Mouse (Mus musculus) heart, postnatal 0 days (tissue): Measurements from ENCODE around the gene Abca6. TPM values are rescaled to one million over a fixed set of nuclear protein-coding genes. Genes with fewer than 3 reads are reported as not detected.
A peak's percentile ranks its signal among the peaks of the same experiment; 100 is the strongest.

ENCODE experiments used
- ATAC-seq: fragments of 200-750 bp; cut with Nextera tagmentation; 2 replicates; pipeline ENCODE4 v1.8.0; 2017; ENCODE audit warnings: low read depth, moderate number of reproducible peaks, moderate library complexity; ENCODE audit not compliant: insufficient read depth
- DNase-seq: peaks from one replicate; pipeline ENCODE4 v3.0.0-alpha.2; 2016; ENCODE audit warnings: low spot score
- H3K27ac ChIP-seq: fragments of 300-500 bp; sonication (generic); 2 replicates; pipeline ENCODE4 v1.5.1; 2014; ENCODE audit warnings: low read depth, mild to moderate bottlenecking
- H3K27me3 ChIP-seq: fragments of 300-500 bp; sonication (generic); 2 replicates; pipeline ENCODE4 v1.6.1; 2014; ENCODE audit warnings: low read length, mixed read lengths; ENCODE audit not compliant: control insufficient read depth, insufficient read depth
- H3K36me3 ChIP-seq: fragments of 300-500 bp; sonication (generic); replicated peaks from 2 replicates; pipeline ENCODE4 v1.6.1; 2014; ENCODE audit warnings: low read length, mixed read lengths; ENCODE audit not compliant: control insufficient read depth, insufficient read depth
- H3K4me1 ChIP-seq: fragments of 300-500 bp; sonication (generic); 2 replicates; pipeline ENCODE4 v1.6.1; 2014; ENCODE audit warnings: antibody characterized with exemption; ENCODE audit not compliant: control insufficient read depth, insufficient read depth
- H3K4me2 ChIP-seq: fragments of 300-500 bp; sonication (generic); 2 replicates; pipeline ENCODE4 v1.6.1; 2014; ENCODE audit warnings: low read depth, mild to moderate bottlenecking, low read length, moderate library complexity
- H3K4me3 ChIP-seq: fragments of 300-500 bp; sonication (generic); 2 replicates; pipeline ENCODE4 v1.5.1; 2014; ENCODE audit warnings: low read depth, low read length
- H3K9ac ChIP-seq: fragments of 300-500 bp; sonication (generic); replicated peaks from 2 replicates; pipeline ENCODE4 v1.6.1; 2014; ENCODE audit warnings: low read depth, low read length, mixed read lengths
- H3K9me3 ChIP-seq: fragments of 300-500 bp; sonication (generic); replicated peaks from 2 replicates; pipeline ENCODE4 v1.6.1; 2016; ENCODE audit warnings: low read length; ENCODE audit not compliant: control insufficient read depth
- CTCF ChIP-seq: IDR thresholded peaks from 2 replicates; pipeline ENCODE4 v1.5.1; 2016; ENCODE audit warnings: antibody characterized with exemption, control low read depth, low read depth
- EP300 ChIP-seq: IDR thresholded peaks from 2 replicates; pipeline ENCODE4 v1.6.1; 2016; ENCODE audit warnings: antibody characterized with exemption, low read depth
- WGBS: fragments of 180-500 bp; shearing (Covaris S2); extraction: QIAGEN DNeasy Blood & Tissue Kit; methylation state at CpG from one replicate; pipeline ENCODE4 v1.1.7; 2014; 5-methylcytosine and 5-hydroxymethylcytosine counted together
- polyA plus RNA-seq: library from polyadenylated mRNA; unstranded; fragments of >200 nt; fragmentation: Nextera tagmentation; extraction: Ambion mirVana; gene quantifications from 2 replicates; pipeline ENCODE4 v1.2.1, GENCODE M21; 2015
- total RNA-seq: library from RNA; depleted of rRNA; stranded (reverse); fragments of >200 nt; gene quantifications from 2 replicates; pipeline ENCODE4 v1.2.3, GENCODE M21; 2014; ENCODE audit warnings: low replicate concordance; rRNA removed

The Abca6 gene
- total and polyA plus RNA-seq, 2 experiments from 2014 or later, result 2.3 to 3.8 TPM

DNA sequence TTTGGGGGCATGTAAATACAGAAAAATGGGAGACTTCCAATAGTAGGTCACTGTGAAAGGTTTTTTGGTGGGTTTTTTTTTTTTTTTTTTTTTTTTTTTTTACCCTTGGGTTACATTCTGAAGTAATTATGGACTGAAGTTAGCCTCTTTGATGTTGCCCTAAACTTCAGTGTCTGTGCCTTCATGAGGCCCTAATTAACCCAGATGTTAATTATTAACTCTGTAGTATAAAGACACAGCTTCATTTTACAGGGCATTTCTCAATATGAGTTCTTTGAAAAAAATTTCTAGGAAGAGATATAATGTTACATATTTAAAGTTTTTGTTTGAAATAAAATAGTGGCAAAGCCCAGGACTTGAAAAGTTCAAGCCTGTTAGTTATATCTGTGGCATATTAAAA, 86.2 kb downstream of the Abca6 start:
- TF ChIP-seq CTCF (no peak), EP300 (no peak)
- DNase-seq, result no peak
- ATAC-seq, result no peak
- Histone ChIP-seq H3K9me3 (no peaks in the 10 kb centered on the region), H3K4me1 (no peaks in the 10 kb centered on the region), H3K4me3 (no peak overlapping the region), H3K9ac (no peak overlapping the region), H3K27ac (no peak overlapping the region), H3K4me2 (no peak overlapping the region), H3K27me3 (no peaks in the 10 kb centered on the region), H3K36me3 (no peaks in the 10 kb centered on the region)

DNA sequence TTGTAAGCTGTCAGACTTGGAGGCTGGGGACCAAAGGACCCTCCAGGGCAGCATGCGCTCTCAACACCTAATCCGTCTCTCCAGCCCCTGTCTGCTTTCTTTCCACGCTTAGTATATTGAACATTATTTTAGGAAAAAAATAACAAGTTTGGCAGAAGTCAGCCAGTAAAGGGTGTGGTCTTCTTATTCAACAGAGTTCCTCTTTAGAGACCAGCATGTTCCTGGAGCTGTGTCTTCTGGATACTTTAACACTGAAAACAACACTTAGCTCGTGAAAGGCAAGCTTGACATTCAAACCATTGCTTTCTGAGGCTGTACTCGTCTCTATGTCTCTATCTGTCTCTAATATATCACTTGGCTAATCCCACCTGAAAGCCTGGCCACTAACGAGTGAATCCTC, 94.5 kb downstream of the Abca6 start:
- Histone ChIP-seq H3K9ac (no peak overlapping the region), H3K4me3 (no peak overlapping the region), H3K27me3 (no peaks in the 10 kb centered on the region), H3K36me3 (no peaks in the 10 kb centered on the region), H3K27ac (no peak overlapping the region), H3K4me2 (no peak overlapping the region), H3K9me3 (no peaks in the 10 kb centered on the region), H3K4me1 (no peaks in the 10 kb centered on the region)
- WGBS, result 61% methylated on average over 6 of the region's 6 CpGs
- no peak for ATAC-seq
- DNase-seq, result no peak
- TF ChIP-seq CTCF (no peak), EP300 (no peak)

- Histone ChIP-seq H3K9ac (no peak overlapping the region), H3K4me2 (no peak overlapping the region), H3K36me3 (no peaks in the 10 kb centered on the region), H3K9me3 (no peaks in the 10 kb centered on the region), H3K27ac (no peak overlapping the region), H3K4me1 (no peaks in the 10 kb centered on the region), H3K27me3 (no peaks in the 10 kb centered on the region), H3K4me3 (no peak overlapping the region)
- TF ChIP-seq CTCF (no peak), EP300 (no peak)
- ATAC-seq, result no peak
- 89% methylated on average over 11 of the region's 11 CpGs for WGBS
- DNase-seq, result no peak
Observed at GRCm38 (mm10) chr11:110155985-110156384, 95.6 kb downstream of the Abca6 start.

DNA sequence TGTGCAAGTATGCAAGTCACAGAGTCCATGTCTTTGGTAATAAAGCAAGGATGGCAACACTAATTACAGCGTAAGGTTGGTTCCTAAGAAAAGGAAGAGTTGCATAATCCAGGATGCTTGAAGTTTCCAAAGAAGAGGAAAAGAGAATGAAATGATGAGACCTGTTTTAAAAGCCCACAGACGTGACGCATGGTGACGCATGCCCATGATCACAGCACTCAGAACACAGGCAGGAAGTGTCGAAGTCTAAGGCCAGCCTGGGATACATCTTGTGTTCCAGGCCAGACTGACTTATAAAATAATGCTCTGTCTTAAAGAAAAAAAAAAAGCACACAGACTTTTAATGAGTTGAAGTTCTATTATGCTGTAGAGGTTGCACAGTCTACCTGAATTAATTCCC, 103.9 kb downstream of the Abca6 start:
- Histone ChIP-seq H3K9me3 (no peaks in the 10 kb centered on the region), H3K4me3 (no peak overlapping the region), H3K36me3 (no peaks in the 10 kb centered on the region), H3K4me1 (no peaks in the 10 kb centered on the region), H3K4me2 (no peak overlapping the region), H3K9ac (no peak overlapping the region), H3K27ac (no peak overlapping the region), H3K27me3 (no peaks in the 10 kb centered on the region)
- TF ChIP-seq EP300 (no peak), CTCF (no peak)
- no peak for DNase-seq
- no peak for ATAC-seq
- WGBS, result 88% methylated on average over 5 of the region's 5 CpGs

GRCm38 (mm10) chr11:110145421-110145820, 106.2 kb downstream of the Abca6 start:
- 74% methylated on average over 11 of the region's 11 CpGs for WGBS
- Histone ChIP-seq H3K9me3 (no peaks in the 10 kb centered on the region), H3K27me3 (no peaks in the 10 kb centered on the region), H3K4me3 (no peak overlapping the region), H3K4me2 (no peak overlapping the region), H3K36me3 (no peaks in the 10 kb centered on the region), H3K27ac (no peak overlapping the region), H3K4me1 (no peaks in the 10 kb centered on the region), H3K9ac (no peak overlapping the region)
- ATAC-seq (no peak), DNase-seq (no peak)
- TF ChIP-seq CTCF (no peak), EP300 (no peak)

- Histone ChIP-seq H3K9ac (no peak overlapping the region), H3K4me1 (no peaks in the 10 kb centered on the region), H3K9me3 (no peaks in the 10 kb centered on the region), H3K27me3 (no peaks in the 10 kb centered on the region), H3K4me2 (no peak overlapping the region), H3K4me3 (no peak overlapping the region), H3K27ac (no peak overlapping the region), H3K36me3 (no peaks in the 10 kb centered on the region)
- DNase-seq (peak; percentile 50), ATAC-seq (no peak)
- no peak for TF ChIP-seq EP300
- TF ChIP-seq CTCF, result no peak
- whole genome bisulfite sequencing, result 48% methylated on average over 5 of the region's 5 CpGs
Observed at GRCm38 (mm10) chr11:110130760-110131159, 120.8 kb downstream of the Abca6 start.

Other genes starting within 250 kb of the Abca6 start
- gene Abca8a, start 155.8 kb downstream of the Abca6 start, total RNA-seq, result 5.8 and 14.7 TPM in 2 replicates
- 7.3 and 7.5 TPM in 2 replicates for gene Abca8a, start 155.8 kb downstream of the Abca6 start, polyA plus RNA-seq
- gene Abca9, start 83.6 kb downstream of the Abca6 start, total RNA-seq, result 3.5 and 5.6 TPM in 2 replicates
- gene Abca9, start 83.6 kb downstream of the Abca6 start, polyA plus RNA-seq, result 2.3 and 2.6 TPM in 2 replicates
- gene Abca5, start 85.9 kb upstream of the Abca6 start, total RNA-seq, result 3.8 and 5.3 TPM in 2 replicates
- gene Abca5, start 85.9 kb upstream of the Abca6 start, polyA plus RNA-seq, result 2.5 and 2.6 TPM in 2 replicates
- 11.3 and 17.4 TPM in 2 replicates for gene Map2k6, start 147.3 kb upstream of the Abca6 start, total RNA-seq
- gene Map2k6, start 147.3 kb upstream of the Abca6 start, polyA plus RNA-seq, result 9.3 and 12.1 TPM in 2 replicates